Mouse (Mus musculus) adrenal gland (tissue): ENCODE results near the gene Aph1c.
"Not testable (repeated sequence)": the region's sequence is repeated elsewhere in the genome, so short reads cannot be mapped to it uniquely, and the experiment has no call there.

ENCODE experiments used
- intact Hi-C: fragments of 180-260 bp; cut with DNase I; formaldehyde crosslinking; loops from one replicate; pipeline ENCODE4 v1.15.1; 2025

The Aph1c gene

GRCm38 (mm10) chr9:66835097-66835480 is 563 bp upstream of the Aph1c start:
- intact Hi-C loops, result loop anchor here (5.0 kb wide), 1 partner anchor 82 kb away; the partner anchor contains the start of gene Rab8b

GRCm38 (mm10) chr9:66833851-66834250 is 675 bp downstream of the Aph1c start:
- intact Hi-C loops, result no loop called here

- intact Hi-C loops, result no loop called here
Measured at GRCm38 (mm10) chr9:66832366-66832908, 2.1 kb downstream of the Aph1c start.

GRCm38 (mm10) chr9:66825990-66826389 is 8.5 kb downstream of the Aph1c start:
- intact Hi-C loops, result loop anchor here (5.0 kb wide), 1 partner anchor 179 kb away; no protein-coding TSS in a partner anchor

GRCm38 (mm10) chr9:66822255-66822654 is 12.3 kb downstream of the Aph1c start:
- intact Hi-C loops, result not testable (repeated sequence)

GRCm38 (mm10) chr9:66820996-66821395 is 13.5 kb downstream of the Aph1c start:
- intact Hi-C loops, result no loop called here

GRCm38 (mm10) chr9:66813392-66813791 is 21.1 kb downstream of the Aph1c start:
- intact Hi-C loops, result no loop called here

GRCm38 (mm10) chr9:66805951-66806350 is 28.6 kb downstream of the Aph1c start:
- intact Hi-C loops, result not testable (repeated sequence)

GRCm38 (mm10) chr9:66801947-66802346 is 32.6 kb downstream of the Aph1c start:
- intact Hi-C loops, result no loop called here

- intact Hi-C loops, result no loop called here
Measured at GRCm38 (mm10) chr9:66796739-66797138, 37.8 kb downstream of the Aph1c start, which contains the start of gene Gm10647. Gm10647 (plus strand) TSS chr9:66797039.

GRCm38 (mm10) chr9:66795464-66796324 is 38.8 kb downstream of the Aph1c start, which contains the start of gene Aph1b:
Aph1b (minus strand) TSS chr9:66795490.
- intact Hi-C loops, result no loop called here

GRCm38 (mm10) chr9:66794629-66795463 is 39.7 kb downstream of the Aph1c start:
- intact Hi-C loops, result no loop called here

GRCm38 (mm10) chr9:66787821-66788220 is 46.7 kb downstream of the Aph1c start:
- intact Hi-C loops, result loop anchor here (1.0 to 10.0 kb wide), 2 partner anchors 142 to 323 kb away; no protein-coding TSS in a partner anchor

- intact Hi-C loops, result loop anchor here (10.0 kb wide), 1 partner anchor 320 kb away; no protein-coding TSS in a partner anchor
Measured at GRCm38 (mm10) chr9:66784552-66784951, 50.0 kb downstream of the Aph1c start.

- intact Hi-C loops, result no loop called here
Measured at GRCm38 (mm10) chr9:66770701-66771100, 63.8 kb downstream of the Aph1c start.

GRCm38 (mm10) chr9:66769275-66769674 is 65.3 kb downstream of the Aph1c start:
- intact Hi-C loops, result no loop called here

- intact Hi-C loops, result no loop called here
Measured at GRCm38 (mm10) chr9:66768721-66769120, 65.8 kb downstream of the Aph1c start.
